Mouse (Mus musculus): ENCODE results near the gene Aqp5. TPM values are rescaled to one million over a fixed set of nuclear protein-coding genes. Genes with fewer than 3 reads are reported as not detected.

Gene Aqp5
- total RNA-seq, 1 experiment, result 2.9 TPM

GRCm38 (mm10) chr15:99637405-99638123 is 47.0 kb downstream of the Aqp5 start:
- H3K27ac ChIP-seq (ENCODE audit: insufficient read depth, low read depth, low read length, poor library complexity, severe bottlenecking), result no peak overlapping the region
- in situ Hi-C loops (cut with MboI; ENCODE audit: low sequenced_read_pairs in 2 of 2, unreplicated experiment in 2 of 2), result no loop called here
- peaks cover 42% of the 10 kb centered on the region for H3K36me3 ChIP-seq (ENCODE audit: control insufficient read depth, insufficient read depth, low read length, poor library complexity, severe bottlenecking)
- DNase-seq (ENCODE audit: low read depth, low spot score), result no peak
- H3K4me3 ChIP-seq (ENCODE audit: insufficient read depth in 1 of 2, low read depth in 1 of 2, low read length in 2 of 2, poor library complexity in 1 of 2, severe bottlenecking in 1 of 2), result no peak overlapping the region
- H3K9me3 ChIP-seq (ENCODE audit: control insufficient read depth, insufficient read depth, low read depth, low read length), result no peaks in the 10 kb centered on the region
- H3K4me1 ChIP-seq (ENCODE audit: control insufficient read depth in 2 of 2, insufficient read depth in 2 of 2, low read length in 2 of 2, poor library complexity in 1 of 2), result peaks cover 0 to 3% of the 10 kb centered on the region in 2 experiments; a peak in 1 of 4 replicates
- H3K9ac ChIP-seq (ENCODE audit: insufficient read depth, low read depth, low read length, poor library complexity, severe bottlenecking), result no peak overlapping the region
- TF ChIP-seq ZC3H11A (IDR thresholded peaks at IDR 0.05; ENCODE audit: borderline replicate concordance, low read depth, low read length) (no peak), MAFK (IDR thresholded peaks at IDR 0.05; ENCODE audit: insufficient read depth, low read depth, low read length) (no peak), ZNF384 (IDR thresholded peaks at IDR 0.05; ENCODE audit: low read depth, low read length) (no peak), CHD2 (IDR thresholded peaks at IDR 0.05; ENCODE audit: low read depth, low read length) (no peak), HCFC1 (IDR thresholded peaks at IDR 0.05; ENCODE audit: borderline replicate concordance, insufficient read depth, low read length) (no peak)

GRCm38 (mm10) chr15:99638124-99638485 is 47.5 kb downstream of the Aqp5 start:
- H3K4me3 ChIP-seq (ENCODE audit: insufficient read depth in 1 of 2, low read depth in 1 of 2, low read length in 2 of 2, poor library complexity in 1 of 2, severe bottlenecking in 1 of 2), result no peak overlapping the region
- TF ChIP-seq HCFC1 (IDR thresholded peaks at IDR 0.05; ENCODE audit: borderline replicate concordance, insufficient read depth, low read length) (no peak), ZC3H11A (IDR thresholded peaks at IDR 0.05; ENCODE audit: borderline replicate concordance, low read depth, low read length) (no peak), CHD2 (IDR thresholded peaks at IDR 0.05; ENCODE audit: low read depth, low read length) (no peak), MAFK (IDR thresholded peaks at IDR 0.05; ENCODE audit: insufficient read depth, low read depth, low read length) (no peak), ZNF384 (IDR thresholded peaks at IDR 0.05; ENCODE audit: low read depth, low read length) (no peak)
- no peaks in the 10 kb centered on the region for H3K9me3 ChIP-seq (ENCODE audit: control insufficient read depth, insufficient read depth, low read depth, low read length)
- in situ Hi-C loops (cut with MboI; ENCODE audit: low sequenced_read_pairs in 2 of 2, unreplicated experiment in 2 of 2), result no loop called here
- no peak overlapping the region for H3K9ac ChIP-seq (ENCODE audit: insufficient read depth, low read depth, low read length, poor library complexity, severe bottlenecking)
- peaks cover 0 to 3% of the 10 kb centered on the region in 2 experiments; a peak in 1 of 4 replicates for H3K4me1 ChIP-seq (ENCODE audit: control insufficient read depth in 2 of 2, insufficient read depth in 2 of 2, low read length in 2 of 2, poor library complexity in 1 of 2)
- no peak overlapping the region for H3K27ac ChIP-seq (ENCODE audit: insufficient read depth, low read depth, low read length, poor library complexity, severe bottlenecking)
- DNase-seq (ENCODE audit: low read depth, low spot score), result no peak
- peaks cover 44% of the 10 kb centered on the region for H3K36me3 ChIP-seq (ENCODE audit: control insufficient read depth, insufficient read depth, low read length, poor library complexity, severe bottlenecking)

GRCm38 (mm10) chr15:99642622-99643021 is 52.0 kb downstream of the Aqp5 start:
- Histone ChIP-seq H3K36me3 (ENCODE audit: control insufficient read depth, insufficient read depth, low read length, poor library complexity, severe bottlenecking) (peaks cover 22% of the 10 kb centered on the region), H3K9ac (ENCODE audit: insufficient read depth, low read depth, low read length, poor library complexity, severe bottlenecking) (no peak overlapping the region), H3K4me3 (ENCODE audit: insufficient read depth in 1 of 2, low read depth in 1 of 2, low read length in 2 of 2, poor library complexity in 1 of 2, severe bottlenecking in 1 of 2) (no peak overlapping the region), H3K9me3 (ENCODE audit: control insufficient read depth, insufficient read depth, low read depth, low read length) (no peaks in the 10 kb centered on the region), H3K4me1 (ENCODE audit: control insufficient read depth in 2 of 2, insufficient read depth in 2 of 2, low read length in 2 of 2, poor library complexity in 1 of 2) (peaks cover 0 to 12% of the 10 kb centered on the region in 2 experiments; a peak in 2 of 4 replicates), H3K27ac (ENCODE audit: insufficient read depth, low read depth, low read length, poor library complexity, severe bottlenecking) (no peak overlapping the region)
- in situ Hi-C loops (cut with MboI; ENCODE audit: low sequenced_read_pairs in 2 of 2, unreplicated experiment in 2 of 2), result no loop called here
- no peak for TF ChIP-seq CHD2 (IDR thresholded peaks at IDR 0.05; ENCODE audit: low read depth, low read length)
- no peak for TF ChIP-seq MAFK (IDR thresholded peaks at IDR 0.05; ENCODE audit: insufficient read depth, low read depth, low read length)
- TF ChIP-seq HCFC1 (IDR thresholded peaks at IDR 0.05; ENCODE audit: borderline replicate concordance, insufficient read depth, low read length), result no peak
- TF ChIP-seq ZC3H11A (IDR thresholded peaks at IDR 0.05; ENCODE audit: borderline replicate concordance, low read depth, low read length), result no peak
- no peak for TF ChIP-seq ZNF384 (IDR thresholded peaks at IDR 0.05; ENCODE audit: low read depth, low read length)
- DNase-seq (ENCODE audit: low read depth, low spot score), result no peak

GRCm38 (mm10) chr15:99643832-99644231 is 53.2 kb downstream of the Aqp5 start:
- peaks cover 19% of the 10 kb centered on the region for H3K36me3 ChIP-seq (ENCODE audit: control insufficient read depth, insufficient read depth, low read length, poor library complexity, severe bottlenecking)
- in situ Hi-C loops (cut with MboI; ENCODE audit: low sequenced_read_pairs in 2 of 2, unreplicated experiment in 2 of 2), result no loop called here
- H3K27ac ChIP-seq (ENCODE audit: insufficient read depth, low read depth, low read length, poor library complexity, severe bottlenecking), result no peak overlapping the region
- TF ChIP-seq ZNF384 (IDR thresholded peaks at IDR 0.05; ENCODE audit: low read depth, low read length) (no peak), HCFC1 (IDR thresholded peaks at IDR 0.05; ENCODE audit: borderline replicate concordance, insufficient read depth, low read length) (no peak), CHD2 (IDR thresholded peaks at IDR 0.05; ENCODE audit: low read depth, low read length) (no peak), MAFK (IDR thresholded peaks at IDR 0.05; ENCODE audit: insufficient read depth, low read depth, low read length) (0 out of 2 replicates have a peak, but pooled peaks have one; percentile 42), ZC3H11A (IDR thresholded peaks at IDR 0.05; ENCODE audit: borderline replicate concordance, low read depth, low read length) (no peak)
- H3K9me3 ChIP-seq (ENCODE audit: control insufficient read depth, insufficient read depth, low read depth, low read length), result no peaks in the 10 kb centered on the region
- no peak for DNase-seq (ENCODE audit: low read depth, low spot score)
- H3K4me1 ChIP-seq (ENCODE audit: control insufficient read depth in 2 of 2, insufficient read depth in 2 of 2, low read length in 2 of 2, poor library complexity in 1 of 2), result peaks cover 0 to 10% of the 10 kb centered on the region in 2 experiments; a peak in 2 of 4 replicates
- no peak overlapping the region for H3K9ac ChIP-seq (ENCODE audit: insufficient read depth, low read depth, low read length, poor library complexity, severe bottlenecking)
- no peak overlapping the region for H3K4me3 ChIP-seq (ENCODE audit: insufficient read depth in 1 of 2, low read depth in 1 of 2, low read length in 2 of 2, poor library complexity in 1 of 2, severe bottlenecking in 1 of 2)

Other genes starting within 250 kb of the Aqp5 start
- gene Fmnl3, start 220.3 kb upstream of the Aqp5 start, total RNA-seq (2012; rRNA removed), result 13.4 and 16.8 TPM in 2 replicates
- 436 and 550 TPM in 2 replicates for gene Tmbim6, start 197.9 kb upstream of the Aqp5 start, total RNA-seq (2012; rRNA removed)
- gene Nckap5l, start 133.0 kb upstream of the Aqp5 start, total RNA-seq (2012; rRNA removed), result 5.9 and 6.3 TPM in 2 replicates
- gene Bcdin3d, start 116.1 kb upstream of the Aqp5 start, total RNA-seq (2012; rRNA removed), result 36.1 and 47.5 TPM in 2 replicates
- 0.69 and 0.89 TPM in 2 replicates for gene Faim2, start 62.6 kb upstream of the Aqp5 start, total RNA-seq (2012; rRNA removed)
- not detected in 2 replicates for gene Aqp2, start 11.7 kb upstream of the Aqp5 start, total RNA-seq (2012; rRNA removed)
- gene Aqp6, start 10.6 kb downstream of the Aqp5 start, total RNA-seq (2012; rRNA removed), result 0.36 and 0.69 TPM in 2 replicates
- 109 and 127 TPM in 2 replicates for gene Racgap1, start 60.9 kb downstream of the Aqp5 start, total RNA-seq (2012; rRNA removed)
- 6.6 and 15.0 TPM in 2 replicates for gene Asic1, start 79.6 kb downstream of the Aqp5 start, total RNA-seq (2012; rRNA removed)
- 62.1 and 76.3 TPM in 2 replicates for gene Smarcd1, start 111.3 kb downstream of the Aqp5 start, total RNA-seq (2012; rRNA removed)
- gene Gm17349, start 114.7 kb downstream of the Aqp5 start, total RNA-seq (2012; rRNA removed), result 2.3 and 2.5 TPM in 2 replicates
- 0.85 and 1.1 TPM in 2 replicates for gene Gpd1, start 126.7 kb downstream of the Aqp5 start, total RNA-seq (2012; rRNA removed)
- 68.8 and 86.6 TPM in 2 replicates for gene Cox14, start 134.8 kb downstream of the Aqp5 start, total RNA-seq (2012; rRNA removed)
- 107 and 126 TPM in 2 replicates for gene Cers5, start 182.1 kb downstream of the Aqp5 start, total RNA-seq (2012; rRNA removed)